ENCODE assay signal across 10 mouse cellular contexts in genomic region chrX:142096904-142097303, GRCm38 (mm10).
DNase-seq lines count a peak whose midpoint lies in the region; ATAC-seq and TF ChIP-seq lines count a peak whose summit lies in the region.
"Had no signal": no experiment of that assay in that cellular context is flagged by ENCODE, and none has a peak within 500 bp of the region (broad histone marks: within the 10 kb centered on the region; RNA-seq: fewer than 3 reads in every experiment).

No protein-coding gene starts in this region.

- H3K4me3 ChIP-seq in forebrain, embryonic 14.5 days (ENCODE audit: low read depth, low read length), result no peak overlapping the region
- no peak overlapping the region for H3K4me3 ChIP-seq in forebrain, embryonic 13.5 days
- H3K4me3 ChIP-seq in liver, postnatal 0 days (ENCODE audit: low read depth, low read length), result no peak overlapping the region
- H3K4me3 ChIP-seq: liver, embryonic 15.5 days had no signal

- no peaks in the 10 kb centered on the region for H3K36me3 ChIP-seq in forebrain, embryonic 14.5 days (ENCODE audit: control insufficient read depth, insufficient read depth, low read length)
- H3K36me3 ChIP-seq in forebrain, embryonic 13.5 days (ENCODE audit: poor library complexity, severe bottlenecking), result no peaks in the 10 kb centered on the region
- H3K36me3 ChIP-seq in liver, postnatal 0 days (replicated peaks; ENCODE audit: insufficient read depth, low read length), result no peaks in the 10 kb centered on the region
- H3K36me3 ChIP-seq: G1E; liver, embryonic 15.5 days had no signal

- TF ChIP-seq CTCF in liver, postnatal 0 days (IDR thresholded peaks at IDR 0.05; ENCODE audit: low read depth), result peak; percentile 53

- H3K4me2 ChIP-seq in forebrain, embryonic 14.5 days (ENCODE audit: low read length), result no peak overlapping the region
- H3K4me2 ChIP-seq in forebrain, embryonic 13.5 days, result no peak overlapping the region
- H3K4me2 ChIP-seq in liver, postnatal 0 days (ENCODE audit: low read depth, low read length), result no peak overlapping the region
- H3K4me2 ChIP-seq: liver, embryonic 15.5 days had no signal

- peak; percentile 64 for DNase-seq in forebrain, embryonic 14.5 days (ENCODE audit: low spot score)
- DNase-seq in liver, postnatal 0 days, result peak; percentile 11
- DNase-seq in liver, result no peak
- DNase-seq in embryo, embryonic 10.5 days (ENCODE audit: low spot score), result peak; percentile 55
- DNase-seq in retina, postnatal 1 day, result peak; percentile 44
- no peak for DNase-seq in spleen, adult 12 weeks (ENCODE audit: low spot score)

- 44% methylated on average over 3 of the region's 3 CpGs for WGBS in forebrain, embryonic 14.5 days
- 46% methylated on average over 3 of the region's 3 CpGs for WGBS in forebrain, embryonic 13.5 days
- 53% methylated on average over 3 of the region's 3 CpGs for WGBS in liver, postnatal 0 days (ENCODE audit: insufficient replicate concordance)

- no peaks in the 10 kb centered on the region for H3K9me3 ChIP-seq in forebrain, embryonic 14.5 days (replicated peaks; ENCODE audit: control insufficient read depth, low read length)
- no peaks in the 10 kb centered on the region for H3K9me3 ChIP-seq in forebrain, embryonic 13.5 days (replicated peaks)
- H3K9me3 ChIP-seq in liver, postnatal 0 days (ENCODE audit: low read length), result no peaks in the 10 kb centered on the region
- H3K9me3 ChIP-seq: G1E; liver, embryonic 15.5 days had no signal

- H3K27ac ChIP-seq in forebrain, embryonic 14.5 days (ENCODE audit: low read depth, low read length), result no peak overlapping the region
- H3K27ac ChIP-seq in forebrain, embryonic 13.5 days, result no peak overlapping the region
- H3K27ac ChIP-seq in liver, postnatal 0 days (ENCODE audit: low read depth), result no peak overlapping the region
- H3K27ac ChIP-seq: liver, embryonic 15.5 days had no signal

- ATAC-seq in forebrain, embryonic 14.5 days, result no peak
- no peak for ATAC-seq in forebrain, embryonic 13.5 days
- no peak for ATAC-seq in liver, postnatal 0 days
- no peak for ATAC-seq in CD4-positive, CD25-positive, alpha-beta regulatory T cell, adult 4 months

- H3K4me1 ChIP-seq in forebrain, embryonic 14.5 days (ENCODE audit: control insufficient read depth, insufficient read depth, low read length), result no peaks in the 10 kb centered on the region
- no peaks in the 10 kb centered on the region for H3K4me1 ChIP-seq in forebrain, embryonic 13.5 days
- H3K4me1 ChIP-seq in liver, postnatal 0 days (ENCODE audit: insufficient read depth), result no peaks in the 10 kb centered on the region
- H3K4me1 ChIP-seq: liver, embryonic 15.5 days had no signal

- no peak for TF ChIP-seq EP300 in liver, postnatal 0 days (IDR thresholded peaks at IDR 0.05; ENCODE audit: low read depth)

- H3K27me3 ChIP-seq in forebrain, embryonic 14.5 days (replicated peaks; ENCODE audit: control insufficient read depth, insufficient read depth, low read length), result no peaks in the 10 kb centered on the region
- H3K27me3 ChIP-seq in forebrain, embryonic 13.5 days, result peaks cover 11% of the 10 kb centered on the region; the same call in 1 of the 2 replicates
- no peaks in the 10 kb centered on the region; the same call in 1 of the 2 replicates for H3K27me3 ChIP-seq in liver, postnatal 0 days (ENCODE audit: insufficient read depth, low read length)

- H3K9ac ChIP-seq in forebrain, embryonic 14.5 days (ENCODE audit: low read length), result no peak overlapping the region
- no peak overlapping the region for H3K9ac ChIP-seq in forebrain, embryonic 13.5 days
- no peak overlapping the region for H3K9ac ChIP-seq in liver, postnatal 0 days (replicated peaks)
- H3K9ac ChIP-seq: liver, embryonic 15.5 days had no signal

Comparison
In these comparisons a context has a peak if more than half of its experiments do, and no peak if none do; other contexts are left out.
1. DNase-seq: peak in forebrain, embryonic 14.5 days (single experiment), liver, postnatal 0 days (single experiment), embryo, embryonic 10.5 days (single experiment) and retina, postnatal 1 day (single experiment); none in liver (single experiment) and spleen, adult 12 weeks (single experiment).